21 mouse cellular contexts compared by ENCODE assay signal in genomic region chr9:27646100-27646499, GRCm38 (mm10).
DNase-seq lines count a peak whose midpoint lies in the region; ATAC-seq and TF ChIP-seq lines count a peak whose summit lies in the region.
"Had no signal": no experiment of that assay in that cellular context is flagged by ENCODE, and none has a peak within 500 bp of the region (broad histone marks: within the 10 kb centered on the region; RNA-seq: fewer than 3 reads in every experiment).

No protein-coding gene starts in this region.

- TF ChIP-seq POLR2A in thymus, adult 2 months (IDR thresholded peaks at IDR 0.05; ENCODE audit: control insufficient read depth, extremely low read depth, insufficient read depth, low read length, poor library complexity) = no peak

- 58% methylated on average over 8 of the region's 8 CpGs for WGBS in forebrain, embryonic 11.5 days
- 34% methylated on average over 8 of the region's 8 CpGs for whole genome bisulfite sequencing in forebrain, embryonic 14.5 days
- WGBS in neural tube, embryonic 14.5 days = 62% methylated on average over 7 of the region's 8 CpGs
- 99% methylated on average over 7 of the region's 8 CpGs for WGBS in thymus, adult 2 months

- no peak overlapping the region for H3K4me2 ChIP-seq in forebrain, embryonic 11.5 days (ENCODE audit: low read depth, low read length, severe bottlenecking)
- no peak overlapping the region for H3K4me2 ChIP-seq in forebrain, embryonic 14.5 days (ENCODE audit: low read length)
- no peak overlapping the region for H3K4me2 ChIP-seq in neural tube, embryonic 14.5 days (ENCODE audit: low read depth, low read length)

- no peak overlapping the region for H3K9ac ChIP-seq in forebrain, embryonic 11.5 days (ENCODE audit: low read length)
- H3K9ac ChIP-seq in forebrain, embryonic 14.5 days (ENCODE audit: low read length) = no peak overlapping the region
- no peak overlapping the region for H3K9ac ChIP-seq in neural tube, embryonic 14.5 days (replicated peaks; ENCODE audit: low read depth, low read length)

- no peak for TF ChIP-seq CTCF in thymus, adult 2 months (IDR thresholded peaks at IDR 0.05; ENCODE audit: borderline replicate concordance, control insufficient read depth, extremely low read depth, insufficient read depth, low read length, poor library complexity)

- H3K27ac ChIP-seq in forebrain, embryonic 11.5 days (ENCODE audit: low read depth, low read length) = no peak overlapping the region
- no peak overlapping the region for H3K27ac ChIP-seq in forebrain, embryonic 14.5 days (ENCODE audit: low read depth, low read length)
- no peak overlapping the region for H3K27ac ChIP-seq in neural tube, embryonic 14.5 days (ENCODE audit: low read depth, low read length)
- H3K27ac ChIP-seq in thymus, adult 2 months (ENCODE audit: control insufficient read depth, insufficient read depth, low read length) = no peak overlapping the region

- H3K27me3 ChIP-seq in forebrain, embryonic 11.5 days (ENCODE audit: control insufficient read depth, insufficient read depth, low read length) = no peaks in the 10 kb centered on the region
- no peaks in the 10 kb centered on the region for H3K27me3 ChIP-seq in forebrain, embryonic 14.5 days (replicated peaks; ENCODE audit: control insufficient read depth, insufficient read depth, low read length)
- H3K27me3 ChIP-seq in neural tube, embryonic 14.5 days (ENCODE audit: control insufficient read depth, insufficient read depth, low read length) = no peaks in the 10 kb centered on the region
- no peaks in the 10 kb centered on the region for H3K27me3 ChIP-seq in thymus, adult 2 months (ENCODE audit: control insufficient read depth, insufficient read depth, low read length)
- H3K27me3 ChIP-seq: CH12.LX had no signal

- no peak overlapping the region for H3K4me3 ChIP-seq in forebrain, embryonic 11.5 days (ENCODE audit: low read depth, low read length)
- H3K4me3 ChIP-seq in forebrain, embryonic 14.5 days (ENCODE audit: low read depth, low read length) = no peak overlapping the region
- no peak overlapping the region for H3K4me3 ChIP-seq in neural tube, embryonic 14.5 days (ENCODE audit: low read depth, low read length)
- no peak overlapping the region for H3K4me3 ChIP-seq in thymus, adult 2 months (ENCODE audit: control insufficient read depth, insufficient read depth, low read length)

- no peaks in the 10 kb centered on the region for H3K4me1 ChIP-seq in forebrain, embryonic 11.5 days (replicated peaks; ENCODE audit: control insufficient read depth, insufficient read depth, low read length)
- H3K4me1 ChIP-seq in forebrain, embryonic 14.5 days (ENCODE audit: control insufficient read depth, insufficient read depth, low read length) = peaks cover 8% of the 10 kb centered on the region; the same call in 1 of the 2 replicates
- no peaks in the 10 kb centered on the region for H3K4me1 ChIP-seq in neural tube, embryonic 14.5 days (ENCODE audit: control insufficient read depth, insufficient read depth, low read length)
- H3K4me1 ChIP-seq in thymus, adult 2 months (replicated peaks; ENCODE audit: control insufficient read depth, insufficient read depth, low read length) = no peaks in the 10 kb centered on the region

- H3K9me3 ChIP-seq in forebrain, embryonic 11.5 days (ENCODE audit: control insufficient read depth, low read length) = no peaks in the 10 kb centered on the region
- H3K9me3 ChIP-seq in forebrain, embryonic 14.5 days (replicated peaks; ENCODE audit: control insufficient read depth, low read length) = no peaks in the 10 kb centered on the region
- no peaks in the 10 kb centered on the region for H3K9me3 ChIP-seq in neural tube, embryonic 14.5 days (ENCODE audit: control insufficient read depth, low read length)
- H3K9me3 ChIP-seq: G1E had no signal

- H3K36me3 ChIP-seq in forebrain, embryonic 11.5 days (ENCODE audit: control insufficient read depth, insufficient read depth, low read length) = no peaks in the 10 kb centered on the region
- no peaks in the 10 kb centered on the region for H3K36me3 ChIP-seq in forebrain, embryonic 14.5 days (ENCODE audit: control insufficient read depth, insufficient read depth, low read length)
- H3K36me3 ChIP-seq in neural tube, embryonic 14.5 days (ENCODE audit: control insufficient read depth, insufficient read depth, low read length) = no peaks in the 10 kb centered on the region
- H3K36me3 ChIP-seq in thymus, adult 2 months (ENCODE audit: control insufficient read depth, insufficient read depth, low read length) = no peaks in the 10 kb centered on the region
- H3K36me3 ChIP-seq: G1E had no signal

- ATAC-seq in forebrain, embryonic 11.5 days (replicated peaks; ENCODE audit: low FRiP score) = peak; percentile 76
- no peak for ATAC-seq in forebrain, embryonic 14.5 days
- ATAC-seq in neural tube, embryonic 14.5 days (ENCODE audit: low read depth) = peak; percentile 56; the same call in 1 of the 2 replicates
- ATAC-seq: activated CD4-positive, CD25-positive, alpha-beta regulatory T cell, adult 4 months; CD4-positive, CD25-positive, alpha-beta regulatory T cell, adult 4 months; Patski had no signal

- no peak for DNase-seq in forebrain, embryonic 11.5 days (ENCODE audit: low spot score)
- DNase-seq in forebrain, embryonic 14.5 days (ENCODE audit: low spot score) = no peak
- DNase-seq in neural tube, embryonic 10.5 days (ENCODE audit: extremely low spot score, low spot score) = no peak
- DNase-seq in gonadal fat pad, adult 2 months (ENCODE audit: low read depth) = peak; percentile 12
- no peak for DNase-seq in thymus, adult 2 months
- DNase-seq: adrenal gland, adult 2 months; adrenal gland, adult 8-10 months; adrenal gland, postnatal 10 days; adrenal gland, postnatal 14 days; adrenal gland, postnatal 25 days; adrenal gland, postnatal 36 days; B cell, adult 2 months; cerebellum, adult 11 months; cerebellum, adult 11-12 months; cerebellum, adult 18-20 months had no signal
